Mouse (Mus musculus) kidney, adult 2 months (tissue): ENCODE data around the gene Hmcn1. TPM values are rescaled to one million over a fixed set of nuclear protein-coding genes. Genes with fewer than 3 reads are reported as not detected.

ENCODE experiments used
- DNase-seq: peaks from one replicate; pipeline ENCODE4 v3.0.0; 2021
- H3K27ac ChIP-seq: fragments of 200-500 bp; 2 replicates; pipeline ENCODE4 v1.5.1; 2012; ENCODE audit warnings: low read depth, low read length, control low read depth, inconsistent platforms; ENCODE audit not compliant: insufficient read depth
- H3K27me3 ChIP-seq: fragments of 200-500 bp; replicated peaks from 2 replicates; pipeline ENCODE4 v1.6.1; 2012; ENCODE audit warnings: mild to moderate bottlenecking, moderate library complexity, low read length, inconsistent platforms; ENCODE audit not compliant: control insufficient read depth, insufficient read depth
- H3K36me3 ChIP-seq: fragments of 200-500 bp; 2 replicates; pipeline ENCODE4 v1.6.1; 2012; ENCODE audit warnings: mild to moderate bottlenecking, moderate library complexity, low read length, inconsistent platforms; ENCODE audit not compliant: control insufficient read depth, insufficient read depth
- H3K4me1 ChIP-seq: fragments of 200-500 bp; 2 replicates; pipeline ENCODE4 v1.6.1; 2011; ENCODE audit warnings: low read length; ENCODE audit not compliant: control insufficient read depth, insufficient read depth
- H3K4me3 ChIP-seq: fragments of 200-500 bp; 2 replicates; pipeline ENCODE4 v1.5.1; 2011; ENCODE audit warnings: mild to moderate bottlenecking, low read depth, low read length, control low read depth; ENCODE audit not compliant: insufficient read depth
- CTCF ChIP-seq: fragments of 200-500 bp; conservative IDR thresholded peaks from 2 replicates; pipeline ENCODE4 v1.5.1; 2011; ENCODE audit warnings: low read depth, mild to moderate bottlenecking, control low read depth, low read length, moderate library complexity, mixed read lengths; ENCODE audit not compliant: insufficient read depth, insufficient read length
- POLR2A ChIP-seq: fragments of 200-500 bp; IDR thresholded peaks from one replicate; pipeline ENCODE4 v1.6.1; 2011; ENCODE audit warnings: low read depth, low read length, control low read depth
- WGBS: fragments of 180-500 bp; shearing (Covaris S2); methylation state at CpG from one replicate; pipeline ENCODE4 v1.1.7; 2018; 5-methylcytosine and 5-hydroxymethylcytosine counted together
- polyA plus RNA-seq: library from polyadenylated mRNA; depleted of rRNA; stranded (reverse); fragments of >200 nt; gene quantifications from 2 replicates; pipeline ENCODE4 v1.2.3, GENCODE M21; 2012

Hmcn1 gene
- polyA plus RNA-seq, 1 experiment = 1.7 TPM

- no peak overlapping the region for H3K4me3 ChIP-seq
- no peak for TF ChIP-seq POLR2A
- no peak for TF ChIP-seq CTCF
- H3K36me3 ChIP-seq = no peaks in the 10 kb centered on the region
- no peaks in the 10 kb centered on the region for H3K4me1 ChIP-seq
- DNase-seq = peak; percentile 23
- no peaks in the 10 kb centered on the region for H3K27me3 ChIP-seq
- 50% methylated on average over 2 of the region's 2 CpGs for WGBS
- no peak overlapping the region for H3K27ac ChIP-seq
Observed at GRCm38 (mm10) chr1:150759476-150760079, 233.7 kb downstream of the Hmcn1 start.

GRCm38 (mm10) chr1:150753920-150754319, 239.3 kb downstream of the Hmcn1 start:
- no peaks in the 10 kb centered on the region for H3K4me1 ChIP-seq
- TF ChIP-seq POLR2A (no peak), CTCF (no peak)
- WGBS = 90% methylated on average over 5 of the region's 5 CpGs
- H3K27me3 ChIP-seq = no peaks in the 10 kb centered on the region
- no peak overlapping the region for H3K4me3 ChIP-seq
- no peak for DNase-seq
- H3K36me3 ChIP-seq = no peaks in the 10 kb centered on the region
- no peak overlapping the region for H3K27ac ChIP-seq

DNA sequence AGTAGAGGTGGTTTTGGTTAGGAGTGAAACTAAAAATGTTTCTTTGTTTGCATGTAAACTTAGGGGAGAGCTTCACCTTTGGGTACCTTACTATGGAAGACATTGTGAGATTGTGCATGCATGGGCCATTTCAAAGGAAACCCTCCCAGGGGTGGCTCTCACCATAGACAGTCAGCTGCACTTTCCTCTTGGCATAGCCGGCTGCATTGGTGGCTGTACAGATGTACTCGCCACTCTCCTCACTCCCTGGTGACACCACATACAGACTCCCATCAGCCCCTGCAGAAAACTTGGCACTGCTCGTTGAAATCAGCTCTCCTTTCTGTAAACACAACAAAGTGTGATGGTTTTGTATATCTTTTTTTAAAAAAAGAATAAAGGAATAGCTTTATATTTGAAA, 244.5 kb downstream of the Hmcn1 start:
- no peak for DNase-seq
- WGBS = 82% methylated on average over 3 of the region's 3 CpGs
- Histone ChIP-seq H3K27me3 (no peaks in the 10 kb centered on the region), H3K27ac (no peak overlapping the region), H3K4me3 (no peak overlapping the region), H3K36me3 (no peaks in the 10 kb centered on the region), H3K4me1 (no peaks in the 10 kb centered on the region)
- no peak for TF ChIP-seq POLR2A
- no peak for TF ChIP-seq CTCF

GRCm38 (mm10) chr1:150747771-150748170, 245.5 kb downstream of the Hmcn1 start:
- no peak for DNase-seq
- 82% methylated on average over 4 of the region's 4 CpGs for WGBS
- TF ChIP-seq CTCF (no peak), POLR2A (no peak)
- H3K27me3 ChIP-seq = no peaks in the 10 kb centered on the region
- no peaks in the 10 kb centered on the region for H3K36me3 ChIP-seq
- H3K4me1 ChIP-seq = no peaks in the 10 kb centered on the region
- H3K4me3 ChIP-seq = no peak overlapping the region
- no peak overlapping the region for H3K27ac ChIP-seq

- Histone ChIP-seq H3K4me1 (no peaks in the 10 kb centered on the region), H3K4me3 (no peak overlapping the region), H3K27ac (no peak overlapping the region), H3K36me3 (no peaks in the 10 kb centered on the region), H3K27me3 (no peaks in the 10 kb centered on the region)
- DNase-seq = no peak
- TF ChIP-seq CTCF (no peak), POLR2A (no peak)
- WGBS = 53% methylated on average over 19 of the region's 19 CpGs
Observed at GRCm38 (mm10) chr1:150743097-150743843, 250.0 kb downstream of the Hmcn1 start.

DNA sequence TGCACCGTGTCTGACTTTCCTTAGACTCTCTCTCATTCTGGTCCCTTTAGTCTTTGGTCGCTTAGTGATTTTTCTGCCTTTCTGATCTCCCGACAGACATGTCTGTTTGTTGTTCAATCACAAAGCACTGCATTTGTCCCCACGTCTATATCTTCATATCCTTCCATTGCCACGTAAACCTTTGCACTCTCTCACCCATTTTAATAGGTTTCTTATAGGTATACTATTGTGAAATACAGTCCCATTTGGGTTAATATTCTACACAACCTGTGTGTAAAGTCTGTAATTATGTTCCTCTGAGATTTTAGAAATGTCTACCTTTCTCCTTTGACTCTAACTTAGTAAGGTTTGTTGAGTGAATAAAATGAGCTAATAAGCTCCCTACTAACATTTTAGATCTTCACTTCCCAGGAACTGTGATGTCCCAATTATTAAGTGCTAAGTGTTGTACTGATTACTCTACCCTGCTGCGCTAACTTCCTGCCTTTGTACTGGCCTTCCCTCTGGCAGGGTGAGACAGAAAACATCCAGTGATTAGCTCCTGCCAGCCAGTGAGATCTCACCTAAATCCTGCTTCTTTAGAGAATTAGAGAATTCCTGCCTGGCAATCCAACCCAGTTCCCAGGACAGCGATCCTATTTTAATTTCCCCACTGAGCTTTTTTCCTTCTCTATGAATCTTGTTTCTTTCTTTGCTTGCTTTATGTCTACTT, 250.7 kb downstream of the Hmcn1 start:
- Histone ChIP-seq H3K27ac (no peak overlapping the region), H3K4me3 (no peak overlapping the region), H3K36me3 (no peaks in the 10 kb centered on the region), H3K27me3 (no peaks in the 10 kb centered on the region), H3K4me1 (no peaks in the 10 kb centered on the region)
- TF ChIP-seq CTCF (no peak), POLR2A (no peak)
- DNase-seq = no peak
- 71% methylated on average over 7 of the region's 7 CpGs for WGBS

- no peak overlapping the region for H3K27ac ChIP-seq
- no peaks in the 10 kb centered on the region for H3K27me3 ChIP-seq
- H3K4me3 ChIP-seq = no peak overlapping the region
- H3K36me3 ChIP-seq = no peaks in the 10 kb centered on the region
- no peaks in the 10 kb centered on the region for H3K4me1 ChIP-seq
- 72% methylated on average over 5 of the region's 5 CpGs for WGBS
- TF ChIP-seq POLR2A = no peak
- TF ChIP-seq CTCF = no peak
- no peak for DNase-seq
Observed at GRCm38 (mm10) chr1:150711438-150711837, 281.8 kb downstream of the Hmcn1 start.
